Mouse (Mus musculus): Measurements from ENCODE around the gene Lypd5.

Lypd5 gene
- long read RNA-seq, experiment 1, result 0 reads
- long read RNA-seq, experiment 2, result 0 reads

GRCm38 (mm10) chr7:24348896-24349295, at the start of gene Lypd5:
Lypd5 (plus strand) TSS chr7:24349196.
- intact Hi-C loops (cut with DNase I), result no loop called here

GRCm38 (mm10) chr7:24299823-24300481, 49.0 kb upstream of the Lypd5 start:
- intact Hi-C loops (cut with DNase I), result loop anchor here (10.0 kb wide), 3 partner anchors 185 to 335 kb away; partner anchors contain the start of genes Zfp112 and Zfp180

- intact Hi-C loops (cut with DNase I), result no loop called here
Observed at GRCm38 (mm10) chr7:24300771-24301282, 48.2 kb upstream of the Lypd5 start, which contains the start of gene Zfp61. Zfp61 (minus strand) TSS chr7:24301232.

- intact Hi-C loops (cut with DNase I), result no loop called here
Observed at GRCm38 (mm10) chr7:24315726-24316566, 33.0 kb upstream of the Lypd5 start.

- intact Hi-C loops (cut with DNase I), result no loop called here
Observed at GRCm38 (mm10) chr7:24316567-24317092, 32.4 kb upstream of the Lypd5 start, which contains the start of gene Zfp94. Zfp94 (minus strand) TSS chr7:24316666.

- intact Hi-C loops (cut with DNase I), result no loop called here
Observed at GRCm38 (mm10) chr7:24318942-24319341, 30.1 kb upstream of the Lypd5 start.

- intact Hi-C loops (cut with DNase I), result no loop called here
Observed at GRCm38 (mm10) chr7:24322593-24322992, 26.4 kb upstream of the Lypd5 start.

GRCm38 (mm10) chr7:24325197-24325596, 23.8 kb upstream of the Lypd5 start:
- intact Hi-C loops (cut with DNase I), result no loop called here

- intact Hi-C loops (cut with DNase I), result no loop called here
Observed at GRCm38 (mm10) chr7:24325675-24326128, 23.3 kb upstream of the Lypd5 start.

- intact Hi-C loops (cut with DNase I), result no loop called here
Observed at GRCm38 (mm10) chr7:24326273-24327135, 22.5 kb upstream of the Lypd5 start.

GRCm38 (mm10) chr7:24327281-24327975, 21.6 kb upstream of the Lypd5 start:
- intact Hi-C loops (cut with DNase I), result no loop called here

- intact Hi-C loops (cut with DNase I), result no loop called here
Observed at GRCm38 (mm10) chr7:24333304-24333986, 15.6 kb upstream of the Lypd5 start, which contains the start of gene Tescl. Tescl (minus strand) TSS chr7:24333936.

- intact Hi-C loops (cut with DNase I), result loop anchor here (2.0 kb wide), 1 partner anchor 49 kb away; no protein-coding TSS in a partner anchor
Observed at GRCm38 (mm10) chr7:24335699-24336309, 13.2 kb upstream of the Lypd5 start.

GRCm38 (mm10) chr7:24338241-24338640, 10.8 kb upstream of the Lypd5 start:
- intact Hi-C loops (cut with DNase I), result no loop called here

- intact Hi-C loops (cut with DNase I), result no loop called here
Observed at GRCm38 (mm10) chr7:24343701-24344272, 5.2 kb upstream of the Lypd5 start.

GRCm38 (mm10) chr7:24346444-24346843, 2.6 kb upstream of the Lypd5 start:
- intact Hi-C loops (cut with DNase I), result no loop called here

- intact Hi-C loops (cut with DNase I), result no loop called here
Observed at GRCm38 (mm10) chr7:24355646-24356045, 6.7 kb downstream of the Lypd5 start.

GRCm38 (mm10) chr7:24356081-24356480, 7.1 kb downstream of the Lypd5 start:
- intact Hi-C loops (cut with DNase I), result no loop called here

GRCm38 (mm10) chr7:24357899-24358298, 8.9 kb downstream of the Lypd5 start:
- intact Hi-C loops (cut with DNase I), result no loop called here
